Mouse (Mus musculus) cerebellum, postnatal 36 days (tissue): ENCODE measurements around the gene Kpna7.
A peak's percentile ranks its signal among the peaks of the same experiment; 100 is the strongest.
"Not testable (repeated sequence)": the region's sequence is repeated elsewhere in the genome, so short reads cannot be mapped to it uniquely, and the experiment has no call there.

Experiments
- DNase-seq, 2 experiments: peaks; one replicate each; pipeline ENCODE4 v3.0.0; 2021 to 2022; ENCODE audit warnings: mixed read lengths in 2 of 2

Gene Kpna7

GRCm38 (mm10) chr5:145016761-145017160 is 67.1 kb downstream of the Kpna7 start:
- not testable (repeated sequence) for DNase-seq

- DNase-seq, result no peak
These were observed 69.6 kb downstream of the Kpna7 start for GRCm38 (mm10) chr5:145014278-145014677.

GRCm38 (mm10) chr5:145008878-145009659 is 74.8 kb downstream of the Kpna7 start:
- DNase-seq, result no peak

GRCm38 (mm10) chr5:145005596-145005995 is 78.2 kb downstream of the Kpna7 start:
- no peak for DNase-seq

GRCm38 (mm10) chr5:145004495-145004894 is 79.3 kb downstream of the Kpna7 start:
- no peak for DNase-seq

- DNase-seq, result no peak
These were observed 80.5 kb downstream of the Kpna7 start for GRCm38 (mm10) chr5:145003362-145003761.

GRCm38 (mm10) chr5:144998491-144998890 is 85.3 kb downstream of the Kpna7 start:
- no peak for DNase-seq

GRCm38 (mm10) chr5:144990481-144990880 is 93.3 kb downstream of the Kpna7 start:
- no peak for DNase-seq

- DNase-seq, result no peak
These were observed 93.8 kb downstream of the Kpna7 start for GRCm38 (mm10) chr5:144990051-144990450.

- no peak for DNase-seq
These were observed 94.8 kb downstream of the Kpna7 start for GRCm38 (mm10) chr5:144989061-144989405.

- peak; percentile 12 to 52 for DNase-seq
These were observed 95.3 kb downstream of the Kpna7 start for GRCm38 (mm10) chr5:144988340-144989060.

GRCm38 (mm10) chr5:144987561-144987960 is 96.3 kb downstream of the Kpna7 start:
- DNase-seq, result no peak

GRCm38 (mm10) chr5:144984839-144985238 is 99.0 kb downstream of the Kpna7 start:
- no peak for DNase-seq

- no peak for DNase-seq
These were observed 100.6 kb downstream of the Kpna7 start for GRCm38 (mm10) chr5:144983227-144983626.

GRCm38 (mm10) chr5:144979110-144979509 is 104.7 kb downstream of the Kpna7 start:
- no peak for DNase-seq

- no peak for DNase-seq
These were observed 105.2 kb downstream of the Kpna7 start for GRCm38 (mm10) chr5:144978533-144979107.

GRCm38 (mm10) chr5:144971266-144971665 is 112.6 kb downstream of the Kpna7 start:
- DNase-seq, result no peak

GRCm38 (mm10) chr5:144965639-144966351 is 118.0 kb downstream of the Kpna7 start, which contains the start of gene Smurf1:
Gene Smurf1 (minus strand): TSS chr5:144965847.
- DNase-seq, result peak; percentile 77 to 85

- DNase-seq, result peak; percentile 66 to 74
These were observed 118.8 kb downstream of the Kpna7 start for GRCm38 (mm10) chr5:144964872-144965638.

GRCm38 (mm10) chr5:144964465-144964864 is 119.4 kb downstream of the Kpna7 start:
- no peak for DNase-seq

- DNase-seq, result peak in 1 of 2 experiments; percentile 26
These were observed 120.0 kb downstream of the Kpna7 start for GRCm38 (mm10) chr5:144963817-144964261.

GRCm38 (mm10) chr5:144963401-144963800 is 120.4 kb downstream of the Kpna7 start:
- no peak for DNase-seq
